Mouse (Mus musculus) granulocyte monocyte progenitor cell, adult 5-6 weeks (primary cell): ENCODE data around the gene Ppp2r5e. TPM values are rescaled to one million over a fixed set of nuclear protein-coding genes. Genes with fewer than 3 reads are reported as not detected.
A peak's percentile ranks its signal among the peaks of the same experiment; 100 is the strongest.
"Not testable (repeated sequence)": the region's sequence is repeated elsewhere in the genome, so short reads cannot be mapped to it uniquely, and the experiment has no call there.

ENCODE experiments used
- ATAC-seq: replicated peaks from 2 replicates; pipeline ENCODE4 v1.8.0; 2016; ENCODE audit warnings: mild to moderate bottlenecking, moderate TSS enrichment, inconsistent platforms; ENCODE audit not compliant: poor library complexity, severe bottlenecking
- total RNA-seq, 2 experiments: library from RNA; stranded (forward) in 1 of 2; stranded (reverse) in 1 of 2; fragments of 200-712, 200-1000 nt in 1 of 2; fragments of >200 nt in 1 of 2; fragmentation: Nextera tagmentation in 1 of 2; gene quantifications; 2 replicates each; pipeline ENCODE4 v1.2.3; 2014 to 2017

The Ppp2r5e gene
- total RNA-seq, 2 experiments from 2014 or later = 11.2 to 20.9 TPM

- no peak for ATAC-seq
These were observed 100.4 kb downstream of the Ppp2r5e start for GRCm38 (mm10) chr12:75495636-75496035.

- no peak for ATAC-seq
These were observed 101.4 kb downstream of the Ppp2r5e start for GRCm38 (mm10) chr12:75494643-75495042.

- no peak for ATAC-seq
These were observed 103.3 kb downstream of the Ppp2r5e start for GRCm38 (mm10) chr12:75492549-75493327.

- not testable (repeated sequence) for ATAC-seq
These were observed 103.9 kb downstream of the Ppp2r5e start for GRCm38 (mm10) chr12:75492148-75492547.

- no peak for ATAC-seq
These were observed 108.5 kb downstream of the Ppp2r5e start for GRCm38 (mm10) chr12:75487500-75487899.

- ATAC-seq = no peak
These were observed 109.3 kb downstream of the Ppp2r5e start for GRCm38 (mm10) chr12:75486568-75487286.

GRCm38 (mm10) chr12:75482781-75483180 lies 113.3 kb downstream of the Ppp2r5e start:
- ATAC-seq = no peak

GRCm38 (mm10) chr12:75482015-75482414 lies 114.0 kb downstream of the Ppp2r5e start:
- ATAC-seq = no peak

GRCm38 (mm10) chr12:75480031-75480430 lies 116.0 kb downstream of the Ppp2r5e start:
- no peak for ATAC-seq

- ATAC-seq = no peak
These were observed 116.6 kb downstream of the Ppp2r5e start for GRCm38 (mm10) chr12:75479375-75479898.

- ATAC-seq = no peak
These were observed 117.4 kb downstream of the Ppp2r5e start for GRCm38 (mm10) chr12:75478596-75478995.

- ATAC-seq = no peak
These were observed 117.9 kb downstream of the Ppp2r5e start for GRCm38 (mm10) chr12:75478117-75478516.

- ATAC-seq = no peak
These were observed 123.0 kb downstream of the Ppp2r5e start for GRCm38 (mm10) chr12:75473021-75473420.

- no peak for ATAC-seq
These were observed 123.9 kb downstream of the Ppp2r5e start for GRCm38 (mm10) chr12:75472107-75472506.

- ATAC-seq = no peak
These were observed 128.2 kb downstream of the Ppp2r5e start for GRCm38 (mm10) chr12:75467814-75468213.

- no peak for ATAC-seq
These were observed 128.9 kb downstream of the Ppp2r5e start for GRCm38 (mm10) chr12:75467127-75467526.

GRCm38 (mm10) chr12:75466206-75466605 lies 129.8 kb downstream of the Ppp2r5e start:
- no peak for ATAC-seq

- no peak for ATAC-seq
These were observed 131.9 kb downstream of the Ppp2r5e start for GRCm38 (mm10) chr12:75464016-75464769.

- no peak for ATAC-seq
These were observed 135.5 kb downstream of the Ppp2r5e start for GRCm38 (mm10) chr12:75460561-75460960.

GRCm38 (mm10) chr12:75459656-75460055 lies 136.4 kb downstream of the Ppp2r5e start:
- ATAC-seq = no peak

- peak; percentile 38 for ATAC-seq
These were observed 142.6 kb downstream of the Ppp2r5e start for GRCm38 (mm10) chr12:75453441-75453840.
